Mouse (Mus musculus): ENCODE data around the gene Rbbp8nl. TPM values are rescaled to one million over a fixed set of nuclear protein-coding genes. Genes with fewer than 3 reads are reported as not detected.
A peak's percentile ranks its signal among the peaks of the same experiment; 100 is the strongest.

Gene Rbbp8nl
- total and polyA plus RNA-seq, 2 experiments from 2014 or later: not detected

- TF ChIP-seq CTCF (IDR thresholded peaks at IDR 0.05; ENCODE audit: low read depth) (no peak), EP300 (IDR thresholded peaks at IDR 0.05; ENCODE audit: low read depth) (no peak)
- Histone ChIP-seq H3K4me2 (ENCODE audit: low read depth, low read length) (no peak overlapping the region), H3K27me3 (ENCODE audit: control insufficient read depth, insufficient read depth, low read length) (no peaks in the 10 kb centered on the region), H3K9ac (replicated peaks; ENCODE audit: low read depth, low read length) (no peak overlapping the region), H3K36me3 (replicated peaks; ENCODE audit: control insufficient read depth, insufficient read depth, low read length) (no peaks in the 10 kb centered on the region), H3K4me3 (ENCODE audit: low read depth, low read length) (no peak overlapping the region), H3K4me1 (ENCODE audit: control insufficient read depth, insufficient read depth) (peaks cover 16% of the 10 kb centered on the region; the same call in 1 of the 2 replicates), H3K27ac (ENCODE audit: low read depth) (peak overlapping the region; percentile 71), H3K9me3 (replicated peaks; ENCODE audit: control insufficient read depth, low read length) (no peaks in the 10 kb centered on the region)
- DNase-seq (ENCODE audit: low spot score): no peak
- no peak for ATAC-seq (ENCODE audit: insufficient read depth, low read depth)
- WGBS: 84% methylated on average over 8 of the region's 8 CpGs
Measured at GRCm38 (mm10) chr2:180234353-180234752, 55.3 kb downstream of the Rbbp8nl start.

- H3K4me1 ChIP-seq (ENCODE audit: control insufficient read depth, insufficient read depth): peaks cover 22% of the 10 kb centered on the region
- no peak overlapping the region for H3K27ac ChIP-seq (ENCODE audit: low read depth)
Measured at GRCm38 (mm10) chr2:180233101-180233904, 56.4 kb downstream of the Rbbp8nl start.

GRCm38 (mm10) chr2:180230482-180230881, 59.2 kb downstream of the Rbbp8nl start:
- no peak overlapping the region for H3K4me2 ChIP-seq (ENCODE audit: low read depth, low read length)
- peak overlapping the region; percentile 64 for H3K27ac ChIP-seq (ENCODE audit: low read depth)
- no peaks in the 10 kb centered on the region for H3K36me3 ChIP-seq (replicated peaks; ENCODE audit: control insufficient read depth, insufficient read depth, low read length)
- H3K9me3 ChIP-seq (replicated peaks; ENCODE audit: control insufficient read depth, low read length): no peaks in the 10 kb centered on the region
- TF ChIP-seq CTCF (IDR thresholded peaks at IDR 0.05; ENCODE audit: low read depth): no peak
- no peak for TF ChIP-seq EP300 (IDR thresholded peaks at IDR 0.05; ENCODE audit: low read depth)
- no peak for DNase-seq (ENCODE audit: low spot score)
- no peak overlapping the region for H3K9ac ChIP-seq (replicated peaks; ENCODE audit: low read depth, low read length)
- H3K4me1 ChIP-seq (ENCODE audit: control insufficient read depth, insufficient read depth): peaks cover 43% of the 10 kb centered on the region
- WGBS: 32% methylated on average over 4 of the region's 4 CpGs
- H3K27me3 ChIP-seq (ENCODE audit: control insufficient read depth, insufficient read depth, low read length): peaks cover 6% of the 10 kb centered on the region; the same call in 1 of the 2 replicates
- peak; percentile 10; the same call in 1 of the 2 replicates for ATAC-seq (ENCODE audit: insufficient read depth, low read depth)
- no peak overlapping the region for H3K4me3 ChIP-seq (ENCODE audit: low read depth, low read length)

More at GRCm38 (mm10) chr2:180233101-180233904, 56.4 kb downstream of the Rbbp8nl start:
- Histone ChIP-seq H3K4me2 (ENCODE audit: low read depth, low read length) (no peak overlapping the region), H3K9ac (replicated peaks; ENCODE audit: low read depth, low read length) (no peak overlapping the region), H3K9me3 (replicated peaks; ENCODE audit: control insufficient read depth, low read length) (no peaks in the 10 kb centered on the region), H3K27me3 (ENCODE audit: control insufficient read depth, insufficient read depth, low read length) (no peaks in the 10 kb centered on the region), H3K4me3 (ENCODE audit: low read depth, low read length) (no peak overlapping the region), H3K36me3 (replicated peaks; ENCODE audit: control insufficient read depth, insufficient read depth, low read length) (no peaks in the 10 kb centered on the region)
- 52% methylated on average over 7 of the region's 7 CpGs for WGBS
- ATAC-seq (ENCODE audit: insufficient read depth, low read depth): no peak
- no peak for DNase-seq (ENCODE audit: low spot score)
- TF ChIP-seq CTCF (IDR thresholded peaks at IDR 0.05; ENCODE audit: low read depth) (no peak), EP300 (IDR thresholded peaks at IDR 0.05; ENCODE audit: low read depth) (no peak)

- Histone ChIP-seq H3K4me2 (ENCODE audit: low read depth, low read length) (no peak overlapping the region), H3K27me3 (ENCODE audit: control insufficient read depth, insufficient read depth, low read length) (peaks cover 14% of the 10 kb centered on the region; the same call in 1 of the 2 replicates), H3K36me3 (replicated peaks; ENCODE audit: control insufficient read depth, insufficient read depth, low read length) (no peaks in the 10 kb centered on the region), H3K9me3 (replicated peaks; ENCODE audit: control insufficient read depth, low read length) (no peaks in the 10 kb centered on the region), H3K9ac (replicated peaks; ENCODE audit: low read depth, low read length) (no peak overlapping the region), H3K4me3 (ENCODE audit: low read depth, low read length) (no peak overlapping the region), H3K4me1 (ENCODE audit: control insufficient read depth, insufficient read depth) (peaks cover 46% of the 10 kb centered on the region), H3K27ac (ENCODE audit: low read depth) (peak overlapping the region; percentile 24; the same call in 1 of the 2 replicates)
- DNase-seq (ENCODE audit: low spot score): no peak
- TF ChIP-seq CTCF (IDR thresholded peaks at IDR 0.05; ENCODE audit: low read depth) (no peak), EP300 (IDR thresholded peaks at IDR 0.05; ENCODE audit: low read depth) (no peak)
- no peak for ATAC-seq (ENCODE audit: insufficient read depth, low read depth)
- WGBS: 76% methylated on average over 3 of the region's 3 CpGs
Measured at GRCm38 (mm10) chr2:180229129-180229528, 60.5 kb downstream of the Rbbp8nl start.

GRCm38 (mm10) chr2:180228592-180228991, 61.1 kb downstream of the Rbbp8nl start:
- no peak overlapping the region for H3K4me3 ChIP-seq (ENCODE audit: low read depth, low read length)
- DNase-seq (ENCODE audit: low spot score) (peak; percentile 50), ATAC-seq (ENCODE audit: insufficient read depth, low read depth) (no peak)
- WGBS: 21% methylated on average over 7 of the region's 7 CpGs
- no peaks in the 10 kb centered on the region for H3K9me3 ChIP-seq (replicated peaks; ENCODE audit: control insufficient read depth, low read length)
- H3K4me2 ChIP-seq (ENCODE audit: low read depth, low read length): no peak overlapping the region
- no peaks in the 10 kb centered on the region for H3K36me3 ChIP-seq (replicated peaks; ENCODE audit: control insufficient read depth, insufficient read depth, low read length)
- H3K27ac ChIP-seq (ENCODE audit: low read depth): peak overlapping the region; percentile 24
- H3K27me3 ChIP-seq (ENCODE audit: control insufficient read depth, insufficient read depth, low read length): peaks cover 14% of the 10 kb centered on the region; the same call in 1 of the 2 replicates
- peaks cover 46% of the 10 kb centered on the region for H3K4me1 ChIP-seq (ENCODE audit: control insufficient read depth, insufficient read depth)
- no peak overlapping the region for H3K9ac ChIP-seq (replicated peaks; ENCODE audit: low read depth, low read length)
- TF ChIP-seq CTCF (IDR thresholded peaks at IDR 0.05; ENCODE audit: low read depth) (0 out of 2 replicates have a peak, but pooled peaks have one; percentile 10), EP300 (IDR thresholded peaks at IDR 0.05; ENCODE audit: low read depth) (no peak)

All from heart, postnatal 0 days (tissue).